Mouse (Mus musculus) left cerebral cortex, postnatal 25 days (tissue): ENCODE data around the gene Mn1. TPM values are rescaled to one million over a fixed set of nuclear protein-coding genes. Genes with fewer than 3 reads are reported as not detected.
A peak's percentile ranks its signal among the peaks of the same experiment; 100 is the strongest.

Experiments used
- DNase-seq, 2 experiments: peaks; one replicate each; pipeline ENCODE4 v3.0.0; 2022; ENCODE audit warnings: low spot score in 2 of 2, mixed read lengths in 1 of 2
- intact Hi-C: fragments of 180-260 bp; cut with DNase I; formaldehyde crosslinking; loops from one replicate; pipeline ENCODE4 v1.15.1; 2025
- total RNA-seq, 2 experiments: library from RNA; stranded (reverse); gene quantifications; 2 replicates each; pipeline ENCODE4 v1.2.3; 2021

Mn1 gene
- total RNA-seq, 2 experiments from 2014 or later, result 62.8 to 63.4 TPM

GRCm38 (mm10) chr5:111465811-111466299 lies 48.7 kb downstream of the Mn1 start:
- intact Hi-C loops, result no loop called here
- DNase-seq, result peak in 1 of 2 experiments; percentile 57

GRCm38 (mm10) chr5:111466429-111466828 lies 49.3 kb downstream of the Mn1 start:
- intact Hi-C loops, result no loop called here
- no peak for DNase-seq

DNA sequence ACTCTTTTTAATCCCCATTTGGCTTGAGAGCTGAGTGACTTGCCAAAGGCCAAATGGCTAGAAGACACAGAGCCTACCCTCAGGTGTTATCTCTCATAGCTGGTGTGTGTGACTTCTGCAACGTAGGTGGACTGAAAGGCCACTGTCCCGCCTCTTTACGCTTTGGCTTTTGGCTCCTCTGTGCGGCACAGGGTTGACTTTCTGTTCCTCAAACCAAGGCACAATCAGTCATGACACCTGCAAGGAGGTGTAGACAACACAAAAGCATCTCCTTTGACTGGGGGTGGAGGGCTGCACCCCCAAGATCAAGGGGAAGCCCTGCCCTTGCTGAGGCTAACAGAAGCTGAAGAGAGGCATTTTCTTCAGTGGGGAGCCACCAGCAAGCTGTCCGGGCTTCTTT lies 50.5 kb downstream of the Mn1 start:
- intact Hi-C loops, result no loop called here
- no peak for DNase-seq

GRCm38 (mm10) chr5:111469195-111469882 lies 52.2 kb downstream of the Mn1 start:
- DNase-seq, result no peak
- intact Hi-C loops, result no loop called here

GRCm38 (mm10) chr5:111470875-111471274 lies 53.7 kb downstream of the Mn1 start:
- DNase-seq, result no peak
- intact Hi-C loops, result loop anchor here (5.0 kb wide), 1 partner anchor 41 kb away; no protein-coding TSS in a partner anchor

DNA sequence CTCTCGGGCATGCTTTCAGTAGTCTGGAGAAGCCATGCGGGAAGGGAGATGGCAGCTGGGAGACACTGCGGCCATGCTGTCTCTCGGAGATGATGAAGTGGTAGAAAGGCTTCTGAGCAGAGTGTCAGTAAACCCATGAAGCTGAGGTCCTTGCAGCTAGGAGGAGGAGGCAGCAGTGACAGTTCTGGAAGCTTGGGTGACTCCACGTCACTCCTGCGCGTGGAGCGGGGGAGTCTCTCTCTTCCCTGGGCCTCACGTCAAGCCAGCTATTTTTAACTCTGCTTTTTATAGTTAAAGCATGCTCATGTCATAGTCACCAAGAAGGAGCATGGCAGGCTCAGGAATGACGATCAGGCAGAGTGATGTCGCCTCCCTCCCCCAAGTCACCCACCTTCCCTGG lies 56.3 kb downstream of the Mn1 start:
- DNase-seq, result peak; percentile 76 to 98
- intact Hi-C loops, result loop anchor here (5.0 kb wide), 1 partner anchor 39 kb away; no protein-coding TSS in a partner anchor

DNA sequence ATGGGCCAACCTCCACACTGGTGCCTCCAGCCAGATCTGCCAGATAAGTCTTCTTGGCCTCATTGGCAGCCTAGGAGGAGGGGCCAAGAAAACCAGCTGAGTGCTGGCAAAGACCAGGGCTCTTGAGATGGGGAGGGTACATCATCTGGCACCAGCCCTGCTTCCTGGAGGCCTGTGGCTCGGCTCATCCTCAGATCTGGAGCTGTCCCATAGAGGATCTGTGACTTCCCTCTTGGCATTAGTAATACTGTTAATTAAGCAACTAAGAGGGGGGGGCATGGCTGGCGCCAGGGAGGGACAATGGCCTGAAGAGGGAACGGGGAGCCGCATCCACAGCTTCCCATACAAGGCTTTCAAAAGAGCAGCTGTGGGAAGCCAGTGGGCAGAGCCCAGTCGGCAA lies 58.6 kb downstream of the Mn1 start:
- intact Hi-C loops, result no loop called here
- no peak for DNase-seq

DNA sequence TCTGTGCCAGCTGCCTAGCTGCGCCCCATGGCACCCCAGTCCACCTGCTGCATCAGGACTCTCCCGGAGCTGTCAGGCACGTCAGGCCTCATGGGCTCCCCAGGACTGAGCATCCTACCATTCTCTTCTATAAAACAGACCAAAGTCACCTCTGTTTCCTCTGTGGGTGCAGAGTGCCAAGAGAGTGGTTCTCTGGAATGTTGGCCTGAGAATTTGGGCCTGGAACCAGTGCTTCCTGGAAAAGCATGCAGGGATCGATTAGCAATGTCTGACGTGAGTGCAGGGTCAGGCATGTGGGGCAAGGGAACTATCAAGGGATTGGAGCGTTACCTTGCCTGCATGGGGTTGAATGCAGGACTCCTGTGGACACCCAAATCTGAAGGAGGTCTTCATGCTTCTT lies 59.0 kb downstream of the Mn1 start:
- no peak for DNase-seq
- intact Hi-C loops, result no loop called here

DNA sequence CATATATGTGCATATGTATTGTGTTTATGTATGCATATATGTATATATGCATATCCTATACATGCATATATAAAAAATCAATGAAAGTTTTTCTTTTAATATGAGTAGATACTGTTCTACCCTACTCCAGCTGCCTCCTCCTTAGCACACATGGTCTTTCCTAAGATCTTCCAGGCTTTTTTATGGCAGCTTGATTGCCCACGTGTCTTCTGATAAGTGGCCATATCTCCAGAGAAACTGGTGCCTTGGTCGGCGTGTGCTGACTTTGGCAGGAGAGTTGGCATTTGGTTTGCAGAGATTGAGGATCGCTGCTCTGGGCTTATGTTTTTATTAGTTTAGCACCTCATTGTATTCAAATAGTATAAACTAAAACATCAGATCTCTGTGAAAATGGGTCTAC lies 68.7 kb downstream of the Mn1 start:
- intact Hi-C loops, result no loop called here
- no peak for DNase-seq

DNA sequence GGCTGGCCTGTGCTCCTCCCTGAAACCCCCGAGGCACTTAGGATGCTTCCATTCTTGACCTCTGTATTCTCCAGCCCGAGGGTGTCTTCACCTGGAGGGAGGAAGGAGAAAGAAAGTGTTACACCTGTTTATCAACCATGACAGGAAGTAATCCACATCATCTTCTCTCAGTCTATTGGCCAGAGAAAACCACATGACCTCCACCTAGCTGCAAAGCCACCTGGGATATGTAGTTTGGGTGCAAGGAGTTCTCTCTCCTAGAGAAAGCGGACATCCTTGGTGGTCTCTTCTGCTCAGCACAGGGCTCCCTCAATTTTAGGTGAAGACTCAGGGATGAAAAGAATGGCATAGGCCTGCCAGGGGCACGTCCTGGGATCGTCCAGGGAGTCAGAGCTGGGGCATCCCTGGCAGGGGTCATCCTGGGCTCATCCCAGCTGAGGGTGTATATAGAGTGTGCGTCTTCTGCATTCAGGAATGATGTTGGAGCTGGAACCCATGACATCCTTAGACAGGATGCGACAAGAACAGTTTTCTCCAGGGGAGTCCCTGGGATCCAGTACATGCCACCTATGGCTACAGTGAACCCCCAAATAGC lies 72.0 kb downstream of the Mn1 start:
- peak in 1 of 2 experiments; percentile 67 for DNase-seq
- intact Hi-C loops, result no loop called here

DNA sequence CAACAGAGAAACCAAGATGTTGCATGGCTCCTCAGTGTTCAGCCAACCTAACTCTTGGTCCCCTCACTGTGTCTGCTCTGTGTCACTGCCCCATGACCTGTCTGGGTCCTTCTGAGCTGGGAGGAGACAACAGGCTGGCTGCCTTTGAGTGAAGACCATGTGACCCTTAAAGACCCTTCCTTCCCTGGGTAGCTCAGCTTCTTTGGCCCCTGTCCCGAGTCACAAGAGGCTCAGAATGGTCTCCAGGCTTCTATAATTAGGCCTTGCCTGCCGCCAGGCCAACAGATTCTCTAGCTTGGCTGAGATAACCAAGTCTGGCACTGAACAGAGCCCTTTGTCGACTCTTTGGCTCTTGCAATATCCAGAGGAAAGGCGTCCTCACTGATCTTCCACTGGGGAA lies 73.4 kb downstream of the Mn1 start:
- DNase-seq, result no peak
- intact Hi-C loops, result no loop called here

DNA sequence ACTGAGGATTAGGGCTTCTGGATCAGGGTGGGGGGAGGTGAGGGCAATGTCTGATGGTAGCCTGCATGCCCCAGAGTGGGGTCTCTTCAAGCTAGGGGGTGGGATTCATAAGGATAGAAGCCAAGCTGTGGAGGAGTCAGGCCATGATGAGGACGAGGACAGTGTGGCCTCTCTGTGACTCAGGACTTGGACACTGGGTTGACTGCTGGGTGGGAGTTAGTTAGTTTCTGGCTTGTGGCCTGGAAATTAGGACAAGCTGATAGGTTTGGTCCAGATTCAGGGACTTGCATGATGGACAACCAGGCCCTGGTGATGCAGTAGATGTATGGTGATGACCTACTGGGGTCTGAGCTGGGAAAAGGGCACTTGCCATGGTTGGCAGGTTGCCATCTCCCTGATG lies 74.3 kb downstream of the Mn1 start:
- no peak for DNase-seq
- intact Hi-C loops, result no loop called here

DNA sequence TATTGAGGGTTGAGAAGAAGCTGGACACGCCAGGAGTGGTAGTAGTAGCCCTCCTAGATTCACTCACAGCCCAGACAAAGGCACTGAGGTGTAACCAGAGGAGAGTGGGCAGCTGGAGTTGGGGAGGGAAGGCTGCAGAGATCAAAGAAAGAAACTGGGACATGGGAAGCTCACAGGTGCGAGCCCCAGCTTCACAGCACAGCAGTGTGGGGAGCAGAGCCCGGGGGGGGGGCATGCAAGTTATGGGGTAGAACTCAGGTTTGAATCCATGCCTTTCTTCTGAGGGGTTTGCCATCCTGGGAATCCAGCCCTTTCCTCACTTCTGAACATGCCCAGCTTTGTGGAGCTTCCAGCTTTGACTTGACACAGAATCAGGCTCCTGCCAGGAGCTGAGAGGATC lies 82.9 kb downstream of the Mn1 start:
- intact Hi-C loops, result no loop called here

DNA sequence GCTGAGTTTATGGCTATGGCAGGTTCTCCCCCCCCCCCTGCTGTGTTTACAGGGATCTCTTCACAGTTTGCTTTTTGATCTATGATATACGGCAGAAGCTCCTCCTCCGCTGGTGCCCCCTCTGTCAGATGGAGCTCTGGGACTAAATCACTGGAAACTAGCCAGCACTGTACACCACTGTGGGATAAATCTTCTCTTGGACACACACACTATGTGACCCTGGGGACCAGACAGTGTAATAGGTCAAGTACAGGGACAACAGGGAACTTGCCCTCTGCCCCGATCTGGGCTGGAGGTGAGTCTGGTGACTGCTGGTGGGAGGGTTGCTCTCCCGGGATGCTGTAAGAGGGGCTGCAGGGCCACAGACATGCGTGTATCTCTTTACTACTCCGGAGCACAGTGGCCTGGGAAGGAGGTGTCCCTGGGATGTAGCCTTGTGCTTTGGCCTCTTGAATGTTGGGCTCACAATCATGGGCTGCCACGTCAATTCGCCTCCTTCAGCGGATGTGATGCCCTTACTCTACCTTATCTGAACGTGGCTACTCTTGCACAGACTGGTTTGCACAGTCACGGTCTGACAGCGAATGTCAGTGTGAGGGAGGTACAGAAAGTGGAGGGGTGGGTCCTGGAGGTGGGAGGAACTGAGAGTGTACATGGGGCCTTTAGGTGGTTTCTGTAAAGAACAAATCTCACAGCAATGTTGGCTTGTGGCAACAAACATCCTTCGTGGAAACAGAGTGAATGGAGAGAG lies 84.7 kb downstream of the Mn1 start:
- DNase-seq, result no peak
- intact Hi-C loops, result no loop called here

More for the DNA sequence above, 82.9 kb downstream of the Mn1 start:
- no peak for DNase-seq

DNA sequence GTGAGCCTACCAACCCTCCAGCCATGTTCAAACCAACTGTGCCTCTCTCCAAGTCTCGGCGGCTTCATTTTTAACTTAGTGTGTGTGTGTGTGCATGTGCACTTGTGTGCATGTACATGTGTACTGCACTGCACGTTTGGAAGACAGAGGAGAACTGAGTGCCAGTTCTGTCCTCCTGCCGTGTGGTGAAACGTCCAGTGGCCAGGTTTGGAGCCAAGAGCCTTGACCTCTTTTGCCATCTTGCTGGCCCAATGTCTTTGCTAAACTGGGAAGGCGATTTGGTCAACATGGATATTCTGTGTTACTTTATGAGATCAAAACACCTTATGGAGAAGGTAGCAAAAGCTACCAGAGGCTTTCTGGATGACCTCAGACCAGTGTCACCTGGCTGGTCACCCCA lies 88.1 kb downstream of the Mn1 start:
- no peak for DNase-seq
- intact Hi-C loops, result no loop called here

- no peak for DNase-seq
- intact Hi-C loops, result no loop called here
These were observed 88.7 kb downstream of the Mn1 start for GRCm38 (mm10) chr5:111505824-111506223.

- DNase-seq, result no peak
These were observed 89.2 kb downstream of the Mn1 start for GRCm38 (mm10) chr5:111506410-111506809.

More at GRCm38 (mm10) chr5:111506410-111506809, 89.2 kb downstream of the Mn1 start:
- intact Hi-C loops, result no loop called here
